Mouse (Mus musculus) midbrain, embryonic 12.5 days (tissue): ENCODE data around the gene Gpr4. TPM values are rescaled to one million over a fixed set of nuclear protein-coding genes. Genes with fewer than 3 reads are reported as not detected.

Experiments
- ATAC-seq: fragments of 200-750 bp; cut with Nextera tagmentation; 2 replicates; pipeline ENCODE4 v1.8.0; 2017; ENCODE audit warnings: low read depth, moderate TSS enrichment, moderate library complexity; ENCODE audit not compliant: low FRiP score
- H3K27ac ChIP-seq: fragments of 300-500 bp; sonication (generic); replicated peaks from 2 replicates; pipeline ENCODE4 v1.5.1; 2016; ENCODE audit warnings: mild to moderate bottlenecking
- H3K27me3 ChIP-seq: fragments of 300-500 bp; sonication (generic); 2 replicates; pipeline ENCODE4 v1.6.1; 2016; ENCODE audit warnings: mild to moderate bottlenecking
- H3K36me3 ChIP-seq: fragments of 300-500 bp; sonication (generic); 2 replicates; pipeline ENCODE4 v1.6.1; 2016
- H3K4me1 ChIP-seq: fragments of 300-500 bp; sonication (generic); 2 replicates; pipeline ENCODE4 v1.6.1; 2016
- H3K4me2 ChIP-seq: fragments of 300-500 bp; sonication (generic); replicated peaks from 2 replicates; pipeline ENCODE4 v1.6.1; 2016; ENCODE audit warnings: mild to moderate bottlenecking, moderate library complexity
- H3K4me3 ChIP-seq: fragments of 300-500 bp; sonication (generic); 2 replicates; pipeline ENCODE4 v1.5.1; 2016; ENCODE audit warnings: mild to moderate bottlenecking
- H3K9ac ChIP-seq: fragments of 300-500 bp; sonication (generic); replicated peaks from 2 replicates; pipeline ENCODE4 v1.6.1; 2016; ENCODE audit warnings: mild to moderate bottlenecking, moderate library complexity
- H3K9me3 ChIP-seq: fragments of 300-500 bp; sonication (generic); 2 replicates; pipeline ENCODE4 v1.6.1; 2016; ENCODE audit warnings: mild to moderate bottlenecking
- WGBS: fragments of 180-500 bp; shearing (Covaris S2); methylation state at CpG from one replicate; pipeline ENCODE4 v1.1.7; 2016; 5-methylcytosine and 5-hydroxymethylcytosine counted together
- polyA plus RNA-seq: library from polyadenylated mRNA; unstranded; fragments of >200 nt; fragmentation: Nextera tagmentation; extraction: Ambion mirVana; gene quantifications from 2 replicates; pipeline ENCODE4 v1.2.1, GENCODE M21; 2016

Gpr4 gene
- polyA plus RNA-seq, 1 experiment from 2014 or later: 2.0 TPM

DNA sequence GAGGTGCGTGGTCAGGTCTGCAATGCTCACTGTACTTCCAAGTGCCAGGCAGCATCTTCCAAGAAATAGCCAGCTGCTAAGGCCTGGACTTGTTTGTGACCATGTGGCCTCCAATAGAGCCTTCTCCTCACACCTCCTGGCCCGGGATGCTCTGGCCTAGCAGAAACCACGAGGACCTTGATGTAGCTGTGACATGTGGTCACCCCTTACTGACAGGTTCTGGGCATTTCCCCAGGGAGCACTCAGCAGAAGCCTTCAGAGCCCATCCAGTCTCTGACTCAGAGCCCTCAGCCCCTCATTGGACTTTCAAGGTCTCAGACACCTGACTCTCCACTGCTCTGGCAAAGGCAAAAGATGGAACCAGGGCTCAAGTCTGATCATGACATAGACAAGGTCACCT, 32.7 kb downstream of the Gpr4 start:
- no peaks in the 10 kb centered on the region for H3K27me3 ChIP-seq
- peaks cover 29% of the 10 kb centered on the region for H3K36me3 ChIP-seq
- H3K9me3 ChIP-seq: no peaks in the 10 kb centered on the region
- H3K27ac ChIP-seq: no peak overlapping the region
- 92% methylated on average over 3 of the region's 3 CpGs for WGBS
- H3K4me3 ChIP-seq: no peak overlapping the region
- H3K9ac ChIP-seq: no peak overlapping the region
- H3K4me1 ChIP-seq: no peaks in the 10 kb centered on the region
- no peak overlapping the region for H3K4me2 ChIP-seq
- no peak for ATAC-seq

DNA sequence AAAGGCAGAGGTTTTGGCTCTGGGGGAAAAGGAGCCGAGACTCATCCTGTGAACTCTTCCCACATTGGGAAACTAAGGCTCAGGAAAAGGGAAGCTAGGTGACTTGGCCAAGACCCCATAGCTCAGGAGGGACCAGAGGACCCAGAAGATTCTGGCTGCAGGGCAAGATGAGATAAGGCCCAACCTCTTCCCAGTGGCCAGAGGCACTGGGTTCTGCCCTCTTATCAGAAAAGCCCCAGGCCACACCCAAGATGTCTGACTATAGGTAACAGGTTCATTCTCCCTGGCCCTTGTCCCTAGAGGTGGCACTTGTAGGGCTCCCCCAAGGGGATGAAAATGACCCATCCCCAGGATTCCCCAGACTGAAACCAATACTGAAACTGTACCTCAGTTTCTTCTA, 34.5 kb downstream of the Gpr4 start:
- H3K9me3 ChIP-seq: no peaks in the 10 kb centered on the region

DNA sequence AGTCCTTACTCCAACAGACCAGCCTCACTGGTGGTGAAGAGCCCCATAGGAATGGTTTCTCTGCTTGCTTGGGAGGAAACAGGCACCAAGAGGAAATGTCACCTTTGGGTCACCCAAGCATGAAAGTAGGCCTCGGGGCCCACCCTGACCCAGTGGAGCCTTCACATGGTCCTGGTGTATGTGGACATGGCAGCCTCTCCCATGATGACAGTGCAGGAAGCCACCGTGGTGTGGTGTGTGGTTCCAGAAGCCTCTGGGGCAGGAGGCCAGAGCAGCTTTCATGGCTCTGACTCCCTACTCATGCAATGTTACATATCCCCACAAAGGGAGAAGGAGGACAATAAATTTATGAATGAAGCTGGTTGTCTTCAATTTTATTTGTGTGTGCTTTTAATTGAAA, 35.2 kb downstream of the Gpr4 start:
- no peak overlapping the region for H3K4me2 ChIP-seq
- no peaks in the 10 kb centered on the region for H3K27me3 ChIP-seq
- no peak overlapping the region for H3K4me3 ChIP-seq
- H3K27ac ChIP-seq: no peak overlapping the region
- no peaks in the 10 kb centered on the region for H3K9me3 ChIP-seq
- WGBS: 96% methylated on average over 2 of the region's 2 CpGs
- no peaks in the 10 kb centered on the region for H3K4me1 ChIP-seq
- H3K36me3 ChIP-seq: peaks cover 29% of the 10 kb centered on the region
- H3K9ac ChIP-seq: no peak overlapping the region
- no peak for ATAC-seq

More for the DNA sequence above, 34.5 kb downstream of the Gpr4 start:
- Histone ChIP-seq H3K4me2 (no peak overlapping the region), H3K27ac (no peak overlapping the region), H3K27me3 (no peaks in the 10 kb centered on the region), H3K4me1 (no peaks in the 10 kb centered on the region), H3K4me3 (no peak overlapping the region), H3K9ac (no peak overlapping the region), H3K36me3 (peaks cover 29% of the 10 kb centered on the region)
- no peak for ATAC-seq
- WGBS: 95% methylated on average over 1 of the region's 1 CpGs

DNA sequence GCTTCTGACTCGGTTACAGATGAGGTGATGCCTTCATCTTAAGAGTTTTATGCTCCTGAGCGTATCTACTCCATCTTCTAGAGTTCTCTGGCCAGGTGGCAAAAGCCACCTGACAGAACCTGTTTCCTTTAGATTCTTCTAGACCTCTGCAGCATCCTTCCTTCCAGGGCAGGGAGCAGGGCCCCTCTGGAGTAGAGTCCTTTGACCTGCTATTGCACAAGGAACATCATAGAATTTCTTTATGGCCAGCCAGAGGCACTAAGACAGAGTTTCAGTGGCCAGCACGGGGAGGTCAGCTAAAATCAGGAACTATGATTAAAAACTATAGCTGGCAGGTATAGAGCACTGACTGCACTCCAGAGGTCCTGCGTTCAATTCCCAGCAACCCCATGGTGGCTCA, 39.7 kb downstream of the Gpr4 start:
- Histone ChIP-seq H3K9me3 (no peaks in the 10 kb centered on the region), H3K9ac (no peak overlapping the region), H3K4me3 (no peak overlapping the region), H3K27ac (no peak overlapping the region), H3K36me3 (peaks cover 18% of the 10 kb centered on the region), H3K4me1 (no peaks in the 10 kb centered on the region), H3K4me2 (no peak overlapping the region), H3K27me3 (no peaks in the 10 kb centered on the region)
- no peak for ATAC-seq
- WGBS: 88% methylated on average over 4 of the region's 4 CpGs

DNA sequence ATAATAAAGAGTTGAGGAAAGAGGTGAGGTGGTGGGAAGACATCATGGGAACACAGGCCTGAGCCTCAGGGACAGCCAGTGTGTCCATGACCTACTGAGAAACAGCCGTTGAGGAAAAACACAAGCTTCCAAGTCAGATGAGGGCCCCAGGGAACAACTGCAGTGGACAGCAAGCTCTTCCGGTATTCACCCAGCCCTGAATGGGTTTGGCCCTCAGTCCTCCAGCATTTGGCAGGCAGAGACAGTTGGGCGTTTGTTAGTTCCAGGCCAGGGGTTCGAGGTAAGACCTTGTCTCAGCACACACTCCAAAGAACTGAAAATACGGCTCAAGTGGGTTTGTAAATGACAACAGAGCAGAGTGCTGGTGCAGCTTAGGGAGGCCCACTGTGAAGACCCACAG, 41.1 kb downstream of the Gpr4 start:
- Histone ChIP-seq H3K4me2 (no peak overlapping the region), H3K4me1 (no peaks in the 10 kb centered on the region), H3K9me3 (no peaks in the 10 kb centered on the region), H3K4me3 (no peak overlapping the region), H3K9ac (no peak overlapping the region), H3K36me3 (peaks cover 23% of the 10 kb centered on the region), H3K27me3 (no peaks in the 10 kb centered on the region), H3K27ac (no peak overlapping the region)
- 67% methylated on average over 5 of the region's 5 CpGs for WGBS
- no peak for ATAC-seq

DNA sequence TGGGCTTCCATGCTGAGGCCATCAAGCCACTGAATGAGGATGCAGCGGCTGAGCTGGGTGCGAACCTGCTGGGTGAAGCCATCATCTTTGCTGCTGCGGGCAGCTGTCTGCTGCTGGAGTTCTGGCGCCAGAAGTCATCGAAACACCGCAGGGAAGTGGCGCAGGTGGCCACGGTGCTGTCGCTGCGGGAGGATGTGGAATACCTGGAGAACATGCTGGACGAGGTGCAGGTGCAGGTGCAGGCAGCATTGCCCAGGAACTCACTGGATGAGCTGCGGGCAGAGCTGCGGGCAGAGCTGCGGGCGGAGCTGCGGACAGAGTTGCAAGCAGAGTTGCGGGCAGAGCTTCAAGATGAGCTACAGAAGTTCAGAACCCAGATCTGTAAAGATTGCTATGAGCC, 43.1 kb downstream of the Gpr4 start:
- H3K9ac ChIP-seq: no peak overlapping the region
- H3K9me3 ChIP-seq: no peaks in the 10 kb centered on the region
- WGBS: 87% methylated on average over 17 of the region's 17 CpGs
- peaks cover 42% of the 10 kb centered on the region for H3K36me3 ChIP-seq
- H3K4me2 ChIP-seq: no peak overlapping the region
- H3K27ac ChIP-seq: no peak overlapping the region
- no peak for ATAC-seq
- H3K4me3 ChIP-seq: no peak overlapping the region
- H3K4me1 ChIP-seq: no peaks in the 10 kb centered on the region
- no peaks in the 10 kb centered on the region for H3K27me3 ChIP-seq

DNA sequence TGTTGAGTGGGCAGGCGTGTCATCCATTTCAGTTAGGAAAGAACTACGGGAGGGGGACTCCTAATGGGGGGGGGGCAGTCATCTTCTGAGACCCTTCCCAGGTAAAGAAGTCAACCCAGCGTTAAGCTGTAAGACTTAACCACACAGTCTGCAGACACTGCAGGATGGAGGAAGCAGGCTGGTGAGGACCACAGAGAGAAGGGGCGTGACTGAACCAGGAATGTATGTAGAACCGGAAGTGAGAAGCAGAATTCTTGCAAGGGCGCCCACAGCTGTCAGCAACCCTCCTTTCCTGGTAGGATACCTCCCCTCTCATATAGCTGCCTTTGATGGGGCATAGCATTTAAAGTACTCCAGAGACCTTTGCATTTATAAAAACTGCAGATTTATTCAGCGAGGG, 44.2 kb downstream of the Gpr4 start:
- WGBS: 89% methylated on average over 7 of the region's 7 CpGs
- Histone ChIP-seq H3K9ac (no peak overlapping the region), H3K36me3 (peaks cover 54% of the 10 kb centered on the region), H3K4me1 (no peaks in the 10 kb centered on the region), H3K9me3 (no peaks in the 10 kb centered on the region), H3K4me3 (no peak overlapping the region), H3K4me2 (no peak overlapping the region), H3K27me3 (no peaks in the 10 kb centered on the region), H3K27ac (no peak overlapping the region)
- ATAC-seq: no peak

DNA sequence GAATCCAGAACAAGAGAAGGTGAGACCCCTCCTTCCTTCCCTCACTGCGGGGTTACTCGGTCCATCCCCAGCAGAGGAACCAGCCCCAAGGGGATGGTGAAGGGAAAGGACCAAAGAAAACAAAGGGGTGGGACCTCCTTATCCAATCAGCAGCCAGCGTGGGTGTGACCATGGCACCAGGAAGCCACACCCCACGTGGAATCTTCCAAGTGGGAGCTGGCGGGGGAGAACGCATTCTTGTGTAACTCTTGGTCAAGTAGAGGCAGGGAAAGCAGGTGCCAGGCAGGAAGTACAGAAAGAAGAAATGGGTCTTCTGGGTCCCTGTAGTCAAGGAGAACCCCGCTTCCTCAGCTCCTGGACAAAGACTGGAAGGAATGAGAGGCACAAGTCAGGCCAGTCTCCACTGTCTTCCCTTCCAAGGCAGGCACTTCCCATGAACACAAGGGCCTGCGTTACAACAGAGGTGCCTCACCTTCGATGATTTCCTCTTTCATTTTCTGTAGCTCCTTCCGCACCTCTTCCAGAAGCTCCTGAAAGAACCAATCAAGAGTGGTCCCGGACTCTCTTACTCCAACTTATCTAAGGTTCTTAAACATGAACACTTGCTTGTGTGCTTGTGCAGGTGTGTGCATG, 45.2 kb downstream of the Gpr4 start:
- Histone ChIP-seq H3K36me3 (peaks cover 62% of the 10 kb centered on the region), H3K4me1 (no peaks in the 10 kb centered on the region), H3K9ac (no peak overlapping the region), H3K27ac (no peak overlapping the region), H3K4me3 (no peak overlapping the region), H3K9me3 (no peaks in the 10 kb centered on the region), H3K4me2 (no peak overlapping the region), H3K27me3 (no peaks in the 10 kb centered on the region)
- 35% methylated on average over 11 of the region's 11 CpGs for WGBS
- ATAC-seq: peak; percentile 66

DNA sequence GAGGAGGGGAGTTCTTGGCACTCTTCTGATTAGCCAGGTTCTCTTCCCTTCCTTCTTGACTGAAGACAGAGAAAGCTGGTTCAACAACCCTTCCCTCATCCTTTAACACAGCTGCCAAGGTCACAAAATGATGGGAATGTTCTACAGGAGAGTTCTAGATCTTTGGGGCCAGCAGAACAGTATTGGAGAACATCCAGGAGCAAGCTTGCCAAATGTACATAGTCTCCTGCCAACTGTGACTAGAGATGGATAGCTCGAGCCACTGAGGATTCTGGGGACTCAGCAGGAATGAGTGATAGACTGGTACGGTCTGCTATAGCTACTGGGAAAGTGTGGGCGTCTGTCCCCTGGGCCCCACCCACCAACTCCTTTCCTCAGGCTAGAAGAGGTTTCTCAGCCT, 46.0 kb downstream of the Gpr4 start:
- H3K9me3 ChIP-seq: no peaks in the 10 kb centered on the region
- ATAC-seq: no peak
- no peak overlapping the region for H3K4me3 ChIP-seq
- H3K9ac ChIP-seq: no peak overlapping the region
- no peaks in the 10 kb centered on the region for H3K27me3 ChIP-seq
- no peaks in the 10 kb centered on the region for H3K4me1 ChIP-seq
- H3K36me3 ChIP-seq: peaks cover 70% of the 10 kb centered on the region
- WGBS: 87% methylated on average over 3 of the region's 3 CpGs
- no peak overlapping the region for H3K4me2 ChIP-seq
- H3K27ac ChIP-seq: no peak overlapping the region

DNA sequence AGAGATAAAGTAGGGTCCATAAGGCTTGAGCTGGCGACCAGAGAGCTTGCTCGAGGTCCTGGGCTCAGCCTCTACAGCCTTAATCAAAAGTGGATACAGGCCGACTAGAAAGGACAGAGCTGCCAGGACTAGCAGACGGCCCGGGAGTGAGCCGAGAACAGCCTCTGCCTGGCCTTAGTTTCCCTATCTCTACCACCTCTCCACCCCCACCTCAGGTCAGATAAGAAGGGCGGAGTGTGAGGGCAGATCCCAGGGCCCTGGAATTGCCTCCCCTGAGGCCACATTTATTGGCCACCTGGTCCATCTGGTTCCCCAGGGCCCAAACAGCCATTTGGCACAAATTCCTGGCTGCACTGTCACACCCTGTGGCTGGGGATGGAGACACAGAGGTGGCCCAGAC, 52.8 kb downstream of the Gpr4 start:
- Histone ChIP-seq H3K9ac (no peak overlapping the region), H3K27ac (no peak overlapping the region), H3K36me3 (peaks cover 49% of the 10 kb centered on the region), H3K4me3 (no peak overlapping the region), H3K27me3 (no peaks in the 10 kb centered on the region), H3K9me3 (no peaks in the 10 kb centered on the region), H3K4me1 (peaks cover 21% of the 10 kb centered on the region), H3K4me2 (no peak overlapping the region)
- no peak for ATAC-seq
- WGBS: 79% methylated on average over 7 of the region's 7 CpGs

DNA sequence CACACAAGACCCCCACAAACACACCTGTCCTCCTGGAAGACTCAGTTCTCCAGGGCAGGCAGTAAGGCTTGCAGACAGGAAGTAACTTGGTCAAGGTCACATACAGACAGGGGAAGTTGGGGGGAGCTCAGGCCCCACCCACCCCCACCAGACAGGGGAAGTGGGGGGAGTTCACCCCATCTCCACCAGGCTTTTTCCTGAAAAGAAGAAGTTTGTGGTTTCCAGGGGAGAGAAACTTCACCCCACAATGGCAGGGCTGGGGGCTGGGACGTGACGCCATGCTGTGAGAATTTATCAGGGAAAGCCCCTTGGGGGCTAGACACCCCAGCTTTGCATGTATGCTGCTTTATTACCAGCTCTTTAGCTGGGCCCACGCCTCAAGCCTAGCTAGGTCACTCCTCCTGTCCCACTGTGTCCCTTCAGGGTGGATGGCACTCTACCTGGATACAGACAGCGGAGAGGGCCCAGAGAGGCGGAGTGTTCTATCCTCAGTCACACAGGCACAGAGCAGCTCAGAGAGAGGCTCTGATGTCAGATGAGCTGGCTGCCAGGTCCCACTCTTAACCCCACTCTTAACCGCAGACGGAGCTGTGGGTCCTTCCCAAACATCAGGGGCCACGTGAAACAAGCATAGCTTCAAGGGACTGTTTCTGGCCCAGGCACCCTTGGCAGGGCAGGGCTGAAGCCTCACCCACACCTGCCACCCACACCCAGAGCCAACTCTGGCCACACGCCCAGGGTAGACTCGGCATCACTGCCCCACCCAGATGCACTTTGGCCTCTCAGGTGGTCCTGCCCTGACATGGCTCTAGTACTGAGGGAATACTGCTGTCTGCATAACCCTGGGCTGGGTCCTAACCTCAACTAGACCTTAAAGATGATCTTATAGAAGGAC, 53.8 kb downstream of the Gpr4 start:
- 91% methylated on average over 10 of the region's 10 CpGs for WGBS
- Histone ChIP-seq H3K4me2 (no peak overlapping the region), H3K36me3 (peaks cover 39% of the 10 kb centered on the region), H3K9me3 (no peaks in the 10 kb centered on the region), H3K27me3 (no peaks in the 10 kb centered on the region), H3K4me1 (peaks cover 31% of the 10 kb centered on the region), H3K9ac (0 out of 2 replicates have a peak overlapping the region, but pooled peaks have one; percentile 28), H3K4me3 (no peak overlapping the region), H3K27ac (no peak overlapping the region)
- ATAC-seq: no peak

DNA sequence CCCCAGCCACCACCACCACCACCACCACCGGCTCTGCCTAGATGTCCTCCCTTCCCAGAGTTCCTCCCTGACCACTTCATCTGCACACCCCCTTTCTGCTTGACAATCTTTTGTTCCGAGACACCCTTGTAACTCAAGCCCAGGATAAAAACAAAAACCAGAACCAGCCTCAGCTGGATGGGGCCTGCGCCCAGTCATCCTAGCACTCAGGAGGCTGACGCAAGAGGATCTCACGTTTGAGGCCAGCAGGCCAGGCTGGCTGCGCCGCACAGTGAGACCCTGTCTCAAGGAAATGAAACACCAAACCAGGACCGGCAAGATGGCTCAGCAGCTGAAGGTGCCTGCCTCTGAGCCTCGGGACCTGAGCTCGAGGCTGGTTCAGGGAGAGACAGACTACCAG, 54.7 kb downstream of the Gpr4 start:
- 74% methylated on average over 10 of the region's 10 CpGs for WGBS

More for the DNA sequence above, 54.7 kb downstream of the Gpr4 start:
- H3K4me2 ChIP-seq: no peak overlapping the region
- H3K9me3 ChIP-seq: no peaks in the 10 kb centered on the region
- H3K27ac ChIP-seq: no peak overlapping the region
- peaks cover 30% of the 10 kb centered on the region for H3K36me3 ChIP-seq
- H3K4me3 ChIP-seq: no peak overlapping the region
- H3K27me3 ChIP-seq: no peaks in the 10 kb centered on the region
- H3K4me1 ChIP-seq: peaks cover 31% of the 10 kb centered on the region
- no peak for ATAC-seq
- 0 out of 2 replicates have a peak overlapping the region, but pooled peaks have one; percentile 28 for H3K9ac ChIP-seq
